Comparison of ENCODE assay signal across 7 mouse cellular contexts in the genomic region with DNA sequence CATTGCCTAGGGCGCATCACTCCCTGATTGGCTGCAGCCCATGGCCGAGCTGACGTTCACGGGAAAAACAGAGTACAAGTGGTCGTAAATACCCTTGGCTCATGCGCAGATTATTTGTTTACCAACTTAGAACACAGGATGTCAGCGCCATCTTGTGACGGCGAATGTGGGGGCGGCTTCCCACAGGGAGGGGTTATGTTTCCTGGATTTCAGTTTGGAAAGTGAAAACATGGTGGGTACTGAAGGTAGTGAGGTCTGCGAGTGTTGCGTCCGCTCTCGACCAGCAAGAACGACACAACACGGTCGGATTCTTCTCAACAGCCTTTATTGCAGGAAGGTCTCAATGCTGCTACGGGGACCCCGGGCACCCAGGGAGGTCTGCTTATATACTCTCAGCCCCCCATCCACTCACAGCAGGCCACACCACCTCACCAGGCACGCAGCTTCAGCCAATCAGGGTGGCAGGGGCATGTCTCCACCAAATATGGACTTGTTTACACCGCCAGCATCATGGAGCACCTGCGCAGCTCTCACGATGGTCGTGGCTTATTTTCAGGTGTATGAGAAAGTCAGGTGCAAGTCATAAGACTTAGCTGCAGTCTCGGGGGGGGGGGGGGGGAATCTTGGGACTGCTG.
DNase-seq lines count a peak whose midpoint lies in the region; ATAC-seq and TF ChIP-seq lines count a peak whose summit lies in the region.
"Not testable (repeated sequence)": the region's sequence is repeated elsewhere in the genome, so short reads cannot be mapped to it uniquely, and the experiment has no call there.

No protein-coding gene starts in this region.

- H3K9me3 ChIP-seq in forebrain, embryonic 10.5 days; heart, embryonic 16.5 days (replicated peaks; ENCODE audit: control insufficient read depth, low read length); kidney, embryonic 15.5 days (replicated peaks); midbrain, embryonic 14.5 days (ENCODE audit: control insufficient read depth, low read length): not testable (repeated sequence)

- peaks cover 20% of the 10 kb centered on the region for H3K4me1 ChIP-seq in forebrain, embryonic 10.5 days
- not testable (repeated sequence) for H3K4me1 ChIP-seq in heart, embryonic 16.5 days (ENCODE audit: control insufficient read depth, insufficient read depth, low read length); lung, adult 2 months (ENCODE audit: control insufficient read depth, insufficient read depth, low read length)
- peaks cover 20% of the 10 kb centered on the region for H3K4me1 ChIP-seq in kidney, embryonic 15.5 days
- peaks cover 16% of the 10 kb centered on the region for H3K4me1 ChIP-seq in midbrain, embryonic 14.5 days (ENCODE audit: control insufficient read depth, insufficient read depth, low read length)

- not testable (repeated sequence) for H3K4me2 ChIP-seq in heart, embryonic 16.5 days (ENCODE audit: low read depth, low read length)
- 0 out of 2 replicates have a peak overlapping the region, but pooled peaks have one; percentile 27 for H3K4me2 ChIP-seq in kidney, embryonic 15.5 days
- H3K4me2 ChIP-seq in midbrain, embryonic 14.5 days (ENCODE audit: low read length), result peak overlapping the region; percentile 21; the same call in 1 of the 2 replicates

- H3K36me3 ChIP-seq in forebrain, embryonic 10.5 days (replicated peaks); heart, embryonic 16.5 days (ENCODE audit: control insufficient read depth, insufficient read depth); kidney, embryonic 15.5 days; midbrain, embryonic 14.5 days (ENCODE audit: control insufficient read depth, insufficient read depth, low read length); splenic B cell, adult 2 months (ENCODE audit: control insufficient read depth, insufficient read depth, low read length, poor library complexity, severe bottlenecking): not testable (repeated sequence)

- H3K4me3 ChIP-seq in forebrain, embryonic 10.5 days, result peak overlapping the region; percentile 12
- peak overlapping the region; percentile 12; the same call in 1 of the 2 replicates for H3K4me3 ChIP-seq in heart, embryonic 16.5 days (ENCODE audit: low read length)
- peak overlapping the region; percentile 22; the same call in 1 of the 2 replicates for H3K4me3 ChIP-seq in kidney, embryonic 15.5 days (replicated peaks)
- H3K4me3 ChIP-seq in lung, adult 2 months (replicated peaks; ENCODE audit: extremely low read depth, low read depth, low read length); midbrain, embryonic 14.5 days (replicated peaks; ENCODE audit: low read depth, low read length): not testable (repeated sequence)

- TF ChIP-seq CTCF in lung, adult 2 months (IDR thresholded peaks at IDR 0.05; ENCODE audit: insufficient read depth, low read length), result not testable (repeated sequence)

- H3K27me3 ChIP-seq in forebrain, embryonic 10.5 days (ENCODE audit: poor library complexity, severe bottlenecking); heart, embryonic 16.5 days (ENCODE audit: control insufficient read depth, insufficient read depth, low read length); kidney, embryonic 15.5 days; midbrain, embryonic 14.5 days (ENCODE audit: control insufficient read depth, insufficient read depth, low read length); splenic B cell, adult 2 months (ENCODE audit: control insufficient read depth, insufficient read depth, low read length, poor library complexity, severe bottlenecking): not testable (repeated sequence)

- peak; percentile 42; the same call in 1 of the 2 replicates for TF ChIP-seq POLR2A in lung, adult 2 months (IDR thresholded peaks at IDR 0.05; ENCODE audit: borderline replicate concordance, extremely low read depth, low read depth, low read length)

- DNase-seq in c-Kit-negative CD71-positive TER-119-positive erythroid progenitor cells, embryonic 14.5 days (ENCODE audit: low read depth, low spot score), result peak; percentile 29
- DNase-seq in forebrain, embryonic 10.5 days (ENCODE audit: extremely low spot score, low spot score); midbrain, embryonic 14.5 days: not testable (repeated sequence)
- DNase-seq in lung, adult 2 months, result peak; percentile 24
- DNase-seq in splenic B cell, adult 2 months (ENCODE audit: low read depth, low spot score), result peak; percentile 51

- 76% methylated on average over 20 of the region's 25 CpGs for WGBS in forebrain, embryonic 10.5 days
- WGBS in heart, embryonic 16.5 days, result 74% methylated on average over 19 of the region's 25 CpGs
- 81% methylated on average over 20 of the region's 25 CpGs for WGBS in kidney, embryonic 15.5 days
- 67% methylated on average over 20 of the region's 25 CpGs for WGBS in lung, adult 2 months
- WGBS in midbrain, embryonic 14.5 days, result 92% methylated on average over 19 of the region's 25 CpGs

- not testable (repeated sequence) for H3K27ac ChIP-seq in forebrain, embryonic 10.5 days; heart, embryonic 16.5 days (ENCODE audit: low read length); midbrain, embryonic 14.5 days (replicated peaks; ENCODE audit: low read depth, low read length)
- H3K27ac ChIP-seq in kidney, embryonic 15.5 days, result peak overlapping the region; percentile 41; the same call in 1 of the 2 replicates

- not testable (repeated sequence) for ATAC-seq in heart, embryonic 16.5 days (replicated peaks; ENCODE audit: extremely low read depth, insufficient read depth, low FRiP score); kidney, embryonic 15.5 days (replicated peaks; ENCODE audit: low FRiP score); midbrain, embryonic 14.5 days (ENCODE audit: low FRiP score, low TSS enrichment)

- not testable (repeated sequence) for H3K9ac ChIP-seq in heart, embryonic 16.5 days (ENCODE audit: low read length); kidney, embryonic 15.5 days; midbrain, embryonic 14.5 days (replicated peaks; ENCODE audit: low read length)
